Comparison of ENCODE assay signal across 8 mouse cellular contexts in genomic region chr2:4542629-4543416, GRCm38 (mm10).
A peak's percentile ranks its signal among the peaks of the same experiment; 100 is the strongest.
DNase-seq lines count a peak whose midpoint lies in the region; ATAC-seq lines count a peak whose summit lies in the region.

No protein-coding gene starts in this region.

- H3K9ac ChIP-seq in hindbrain, embryonic 14.5 days, result no peak overlapping the region
- no peak overlapping the region for H3K9ac ChIP-seq in neural tube, embryonic 12.5 days

- peaks cover 35% of the 10 kb centered on the region for H3K36me3 ChIP-seq in hindbrain, embryonic 14.5 days (replicated peaks; ENCODE audit: control insufficient read depth, insufficient read depth)
- H3K36me3 ChIP-seq in neural tube, embryonic 12.5 days, result peaks cover 34% of the 10 kb centered on the region

- peak overlapping the region; percentile 2 for H3K27ac ChIP-seq in hindbrain, embryonic 14.5 days
- 0 out of 2 replicates have a peak overlapping the region, but pooled peaks have one; percentile 59 for H3K27ac ChIP-seq in neural tube, embryonic 12.5 days

- peaks cover 34% of the 10 kb centered on the region for H3K4me1 ChIP-seq in hindbrain, embryonic 14.5 days (replicated peaks; ENCODE audit: control insufficient read depth, insufficient read depth, low read length)
- peaks cover 49% of the 10 kb centered on the region for H3K4me1 ChIP-seq in neural tube, embryonic 12.5 days

- DNase-seq in retina, postnatal 1 day, result peak; percentile 51
- no peak for DNase-seq in retina, embryonic 14.5 days (ENCODE audit: low spot score)
- peak; percentile 49 for DNase-seq in gastrocnemius, postnatal 10 days
- DNase-seq in hindbrain, embryonic 14.5 days (ENCODE audit: low spot score), result no peak
- no peak for DNase-seq in liver
- no peak for DNase-seq in spleen, postnatal 10 days (ENCODE audit: low spot score in 2 of 2)

- no peak overlapping the region for H3K4me3 ChIP-seq in hindbrain, embryonic 14.5 days (replicated peaks; ENCODE audit: low read length)
- no peak overlapping the region for H3K4me3 ChIP-seq in neural tube, embryonic 12.5 days

- H3K27me3 ChIP-seq in hindbrain, embryonic 14.5 days (ENCODE audit: control insufficient read depth, insufficient read depth, low read length), result no peaks in the 10 kb centered on the region
- no peaks in the 10 kb centered on the region for H3K27me3 ChIP-seq in neural tube, embryonic 12.5 days (replicated peaks)

- 28% methylated on average over 11 of the region's 11 CpGs for WGBS in hindbrain, embryonic 14.5 days
- WGBS in neural tube, embryonic 12.5 days, result 44% methylated on average over 11 of the region's 11 CpGs

- no peaks in the 10 kb centered on the region for H3K9me3 ChIP-seq in hindbrain, embryonic 14.5 days (ENCODE audit: control insufficient read depth, low read length)
- H3K9me3 ChIP-seq in neural tube, embryonic 12.5 days, result no peaks in the 10 kb centered on the region

- H3K4me2 ChIP-seq in hindbrain, embryonic 14.5 days (replicated peaks), result no peak overlapping the region
- no peak overlapping the region for H3K4me2 ChIP-seq in neural tube, embryonic 12.5 days (replicated peaks)

- ATAC-seq in hindbrain, embryonic 14.5 days (ENCODE audit: low FRiP score), result peak; percentile 25
- ATAC-seq in neural tube, embryonic 12.5 days (ENCODE audit: low FRiP score, low read depth), result peak; percentile 13; the same call in 1 of the 2 replicates
- ATAC-seq in inflammation-experienced regulatory T-cells, adult 6 months, result no peak

Comparison
In these comparisons a context has a peak if more than half of its experiments do, and no peak if none do; other contexts are left out.
1. DNase-seq: peak in retina, postnatal 1 day (single experiment) and gastrocnemius, postnatal 10 days (single experiment); none in retina, embryonic 14.5 days (single experiment), hindbrain, embryonic 14.5 days (single experiment), liver (single experiment) and spleen, postnatal 10 days (0 of 2).